15 mouse cellular contexts compared by ENCODE assay signal in the genomic region with DNA sequence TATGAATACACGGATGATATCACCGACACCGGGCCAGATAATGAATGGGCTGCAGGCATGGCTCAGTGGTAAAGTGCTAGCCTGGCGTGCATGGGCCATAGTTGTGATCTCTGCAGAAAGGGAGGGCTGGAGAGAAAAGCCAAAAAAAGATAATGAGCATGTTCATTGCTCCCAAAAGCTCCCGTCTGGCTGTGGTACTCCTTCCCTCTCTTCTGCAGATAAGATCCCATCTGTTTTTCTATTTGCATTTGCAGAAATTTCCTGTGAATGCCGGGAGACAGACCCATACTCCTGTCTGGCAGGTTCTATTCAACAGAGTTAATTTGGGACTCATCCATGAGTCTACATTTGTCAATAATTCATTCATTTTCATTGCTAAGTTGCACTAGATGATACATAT.
"Had no signal": no experiment of that assay in that cellular context is flagged by ENCODE, and none has a peak within 500 bp of the region (broad histone marks: within the 10 kb centered on the region; RNA-seq: fewer than 3 reads in every experiment).

No protein-coding gene starts in this region.

- H3K4me2 ChIP-seq: lung, embryonic 14.5 days; midbrain, embryonic 12.5 days; neural tube, embryonic 12.5 days; stomach, embryonic 15.5 days had no signal

- ATAC-seq: midbrain, embryonic 16.5 days had no signal

- H3K9ac ChIP-seq: lung, embryonic 14.5 days; midbrain, embryonic 12.5 days; neural tube, embryonic 12.5 days; stomach, embryonic 15.5 days had no signal

- DNase-seq: lung, embryonic 14.5 days; lung, postnatal 10 days; lung, postnatal 4 days; midbrain, embryonic 14.5 days; right cerebral cortex, postnatal 14 days; thymus, adult 2 months; thymus, postnatal 25 days; thymus, postnatal 4 days had no signal

- H3K27me3 ChIP-seq: midbrain, embryonic 12.5 days; neural tube, embryonic 12.5 days; stomach, embryonic 15.5 days had no signal

- H3K36me3 ChIP-seq: stomach, embryonic 15.5 days had no signal

- H3K27ac ChIP-seq: midbrain, embryonic 10.5 days; midbrain, embryonic 12.5 days; neural tube, embryonic 12.5 days; stomach, embryonic 15.5 days; stomach, postnatal 0 days had no signal

- H3K4me3 ChIP-seq: midbrain, embryonic 10.5 days; midbrain, embryonic 12.5 days; myocyte; neural tube, embryonic 12.5 days; stomach, embryonic 15.5 days had no signal

- H3K9me3 ChIP-seq: midbrain, embryonic 12.5 days; neural tube, embryonic 12.5 days; stomach, embryonic 15.5 days had no signal
